Mouse (Mus musculus): Measurements from ENCODE around the gene Hrasls. TPM values are rescaled to one million over a fixed set of nuclear protein-coding genes. Genes with fewer than 3 reads are reported as not detected.

Hrasls gene
- not detected in 2 replicates for polyA plus RNA-seq (2012)

GRCm38 (mm10) chr16:29209605-29210411, at the start of gene Hrasls:
TSS of gene Hrasls (plus strand) at chr16:29209695.

Other genes with a start within 250 kb of the Hrasls start
- gene Atp13a5, start 169.0 kb downstream of the Hrasls start, polyA plus RNA-seq (2012), result not detected in 2 replicates